Mouse (Mus musculus) C2C12 (cell line): ENCODE results near the gene Npb. TPM values are rescaled to one million over a fixed set of nuclear protein-coding genes. Genes with fewer than 3 reads are reported as not detected.

Experiments used
- H3K27me3 ChIP-seq: one replicate; pipeline ENCODE4 v1.6.1; 2011; ENCODE audit not compliant: control insufficient read depth, insufficient read depth, insufficient read length
- H3K36me3 ChIP-seq: one replicate; pipeline ENCODE4 v1.6.1; 2011; ENCODE audit not compliant: control insufficient read depth, insufficient read depth
- H3K4me3 ChIP-seq: one replicate; pipeline ENCODE4 v1.5.1; 2011; ENCODE audit warnings: mild to moderate bottlenecking, control low read depth; ENCODE audit not compliant: poor library complexity, insufficient read depth, severe bottlenecking
- H3K79me2 ChIP-seq: one replicate; pipeline ENCODE4 v1.6.1; 2011; ENCODE audit not compliant: control insufficient read depth, insufficient read depth
- H3K79me3 ChIP-seq: one replicate; pipeline ENCODE4 v1.6.1; 2011; ENCODE audit warnings: low read depth, control low read depth
- H3ac ChIP-seq: one replicate; pipeline ENCODE3; 2011; ENCODE audit warnings: low read depth; ENCODE audit not compliant: control insufficient read depth, insufficient read length
- CEBPB ChIP-seq: IDR thresholded peaks from one replicate; pipeline ENCODE4 v1.6.1; 2011; ENCODE audit warnings: low read depth, mild to moderate bottlenecking, control low read depth, moderate library complexity
- CTCF ChIP-seq: IDR thresholded peaks from one replicate; pipeline ENCODE4 v1.5.1; 2011; ENCODE audit not compliant: control insufficient read depth, insufficient read depth, insufficient read length
- FOSL1 ChIP-seq: IDR thresholded peaks from one replicate; pipeline ENCODE4 v1.8.0; 2011; ENCODE audit warnings: mild to moderate bottlenecking, low read length; ENCODE audit not compliant: poor library complexity, insufficient read depth, severe bottlenecking
- MAX ChIP-seq: IDR thresholded peaks from one replicate; pipeline ENCODE4 v1.6.1; 2011; ENCODE audit warnings: mild to moderate bottlenecking, control low read depth
- MYOD1 ChIP-seq: IDR thresholded peaks from one replicate; pipeline ENCODE4 v1.6.1; 2011; ENCODE audit warnings: low read depth; ENCODE audit not compliant: control insufficient read depth, insufficient read length
- MYOG ChIP-seq: IDR thresholded peaks from one replicate; pipeline ENCODE4 v1.6.1; 2011; ENCODE audit not compliant: control insufficient read depth, insufficient read length; ENCODE audit errors: extremely low read depth
- USF1 ChIP-seq: IDR thresholded peaks from one replicate; pipeline ENCODE4 v1.6.1; 2011; ENCODE audit warnings: low read depth, mild to moderate bottlenecking, control low read depth, moderate library complexity
- polyA plus RNA-seq: library from polyadenylated mRNA; unstranded; fragments of >200 nt; fragmentation: generic; extraction: Trizol; gene quantifications from one replicate; pipeline ENCODE4 v1.2.1, GENCODE M21; 2012; ENCODE audit warnings: missing spikeins

The Npb gene
- polyA plus RNA-seq, 1 experiment = not detected

- peaks cover 39% of the 10 kb centered on the region for H3K79me3 ChIP-seq
- H3K4me3 ChIP-seq = no peak overlapping the region
- H3K36me3 ChIP-seq = peaks cover 57% of the 10 kb centered on the region
- H3ac ChIP-seq = no peak overlapping the region
- no peaks in the 10 kb centered on the region for H3K27me3 ChIP-seq
- peaks cover 69% of the 10 kb centered on the region for H3K79me2 ChIP-seq
- TF ChIP-seq MYOD1 = no peak
- no peak for TF ChIP-seq MYOG
- no peak for TF ChIP-seq MAX
- no peak for TF ChIP-seq USF1
- TF ChIP-seq CTCF = no peak
- no peak for TF ChIP-seq FOSL1
- no peak for TF ChIP-seq CEBPB
Measured at GRCm38 (mm10) chr11:120575046-120575445, 33.2 kb upstream of the Npb start.

GRCm38 (mm10) chr11:120575940-120576339 is 32.3 kb upstream of the Npb start:
- TF ChIP-seq MYOG = no peak
- TF ChIP-seq FOSL1 = no peak
- no peak for TF ChIP-seq CTCF
- no peak for TF ChIP-seq MYOD1
- no peak for TF ChIP-seq MAX
- TF ChIP-seq USF1 = no peak
- TF ChIP-seq CEBPB = no peak
- H3K79me3 ChIP-seq = peaks cover 40% of the 10 kb centered on the region
- no peak overlapping the region for H3ac ChIP-seq
- H3K36me3 ChIP-seq = peaks cover 49% of the 10 kb centered on the region
- no peak overlapping the region for H3K4me3 ChIP-seq
- peaks cover 69% of the 10 kb centered on the region for H3K79me2 ChIP-seq
- no peaks in the 10 kb centered on the region for H3K27me3 ChIP-seq

GRCm38 (mm10) chr11:120576365-120576981 is 31.8 kb upstream of the Npb start:
- TF ChIP-seq CTCF (no peak), USF1 (no peak), FOSL1 (no peak), MYOD1 (no peak), MYOG (no peak), MAX (no peak), CEBPB (no peak)
- H3K79me3 ChIP-seq = peaks cover 36% of the 10 kb centered on the region
- H3K36me3 ChIP-seq = peaks cover 43% of the 10 kb centered on the region
- no peak overlapping the region for H3ac ChIP-seq
- no peaks in the 10 kb centered on the region for H3K27me3 ChIP-seq
- H3K4me3 ChIP-seq = no peak overlapping the region
- peaks cover 69% of the 10 kb centered on the region for H3K79me2 ChIP-seq

- Histone ChIP-seq H3K36me3 (peaks cover 42% of the 10 kb centered on the region), H3K79me3 (peaks cover 28% of the 10 kb centered on the region), H3K4me3 (no peak overlapping the region), H3K27me3 (no peaks in the 10 kb centered on the region), H3ac (no peak overlapping the region), H3K79me2 (peaks cover 64% of the 10 kb centered on the region)
- TF ChIP-seq MAX (no peak), MYOG (no peak), MYOD1 (no peak), CTCF (no peak), FOSL1 (no peak)
Measured at GRCm38 (mm10) chr11:120577211-120578023, 30.9 kb upstream of the Npb start.

GRCm38 (mm10) chr11:120578024-120578693 is 30.1 kb upstream of the Npb start:
- no peak overlapping the region for H3ac ChIP-seq
- no peaks in the 10 kb centered on the region for H3K27me3 ChIP-seq
- TF ChIP-seq USF1 (no peak), CTCF (no peak), CEBPB (no peak), MYOD1 (no peak), FOSL1 (no peak), MYOG (no peak), MAX (no peak)
- H3K4me3 ChIP-seq = no peak overlapping the region
- H3K36me3 ChIP-seq = peaks cover 47% of the 10 kb centered on the region
- H3K79me2 ChIP-seq = peaks cover 61% of the 10 kb centered on the region
- peaks cover 28% of the 10 kb centered on the region for H3K79me3 ChIP-seq
